Mouse (Mus musculus) intestine, postnatal 0 days (tissue): ENCODE data around the gene H2al1b. TPM values are rescaled to one million over a fixed set of nuclear protein-coding genes. Genes with fewer than 3 reads are reported as not detected.
"Not testable (repeated sequence)": the region's sequence is repeated elsewhere in the genome, so short reads cannot be mapped to it uniquely, and the experiment has no call there.

Source experiments
- ATAC-seq: fragments of 200-750 bp; cut with Nextera tagmentation; 2 replicates; pipeline ENCODE4 v1.8.0; 2017; ENCODE audit warnings: mild to moderate bottlenecking, moderate TSS enrichment, moderate library complexity
- H3K27ac ChIP-seq: fragments of 300-500 bp; sonication (generic); 2 replicates; pipeline ENCODE4 v1.5.1; 2014; ENCODE audit warnings: mild to moderate bottlenecking, low read depth, low read length, moderate library complexity
- H3K27me3 ChIP-seq: fragments of 300-500 bp; sonication (generic); replicated peaks from 2 replicates; pipeline ENCODE4 v1.6.1; 2014; ENCODE audit warnings: low read length, mixed read lengths; ENCODE audit not compliant: control insufficient read depth, insufficient read depth
- H3K36me3 ChIP-seq: fragments of 300-500 bp; sonication (generic); 2 replicates; pipeline ENCODE4 v1.6.1; 2014; ENCODE audit warnings: mild to moderate bottlenecking, moderate library complexity; ENCODE audit not compliant: control insufficient read depth, insufficient read depth
- H3K4me1 ChIP-seq: fragments of 300-500 bp; sonication (generic); replicated peaks from 2 replicates; pipeline ENCODE4 v1.6.1; 2014; ENCODE audit warnings: antibody characterized with exemption, low read length, mixed read lengths; ENCODE audit not compliant: control insufficient read depth, insufficient read depth
- H3K4me2 ChIP-seq: fragments of 300-500 bp; sonication (generic); replicated peaks from 2 replicates; pipeline ENCODE4 v1.6.1; 2014; ENCODE audit warnings: low read depth, mild to moderate bottlenecking, moderate library complexity
- H3K4me3 ChIP-seq: fragments of 300-500 bp; sonication (generic); 2 replicates; pipeline ENCODE4 v1.5.1; 2014; ENCODE audit warnings: low read depth, low read length
- H3K9ac ChIP-seq: fragments of 300-500 bp; sonication (generic); 2 replicates; pipeline ENCODE4 v1.6.1; 2014; ENCODE audit warnings: mild to moderate bottlenecking, low read depth, low read length
- H3K9me3 ChIP-seq: fragments of 300-500 bp; sonication (generic); 2 replicates; pipeline ENCODE4 v1.6.1; 2016; ENCODE audit warnings: mixed run types; ENCODE audit not compliant: control insufficient read depth
- CTCF ChIP-seq: sonication (generic); IDR thresholded peaks from 2 replicates; pipeline ENCODE4 v1.5.1; 2016; ENCODE audit warnings: low read depth, mild to moderate bottlenecking, control low read depth, antibody characterized with exemption, moderate library complexity
- WGBS: fragments of 180-500 bp; shearing (Covaris S2); extraction: QIAGEN DNeasy Blood & Tissue Kit; methylation state at CpG from one replicate; pipeline ENCODE4 v1.1.7; 2014; 5-methylcytosine and 5-hydroxymethylcytosine counted together
- polyA plus RNA-seq: library from polyadenylated mRNA; unstranded; fragments of >200 nt; fragmentation: Nextera tagmentation; extraction: Ambion mirVana; gene quantifications from 2 replicates; pipeline ENCODE4 v1.2.1, GENCODE M21; 2015

Gene H2al1b
- polyA plus RNA-seq: not detected in 2 replicates

DNA sequence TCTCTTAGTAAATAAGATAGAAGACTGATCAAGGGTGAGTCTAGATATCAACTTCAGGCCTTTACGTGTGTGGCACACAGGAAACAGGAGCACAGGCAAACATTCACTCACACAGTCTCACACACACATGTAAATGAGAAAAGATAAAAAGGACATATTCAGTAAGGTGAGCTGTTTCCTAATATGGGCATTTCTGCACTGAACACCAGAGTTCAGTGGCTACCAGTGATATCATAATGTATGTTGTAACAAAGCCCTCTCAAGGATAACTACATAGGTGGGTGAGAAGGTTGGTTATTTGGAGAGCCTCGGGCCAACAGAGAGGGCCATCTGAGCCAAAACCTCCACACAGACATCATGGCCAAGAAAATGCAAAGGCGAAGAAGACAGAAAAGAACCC, at the start of gene H2al1b:
Gene H2al1b (plus strand): TSS at position 301 of the 400 bp plus-strand sequence.
- H3K27ac ChIP-seq, ATAC-seq, H3K4me1 ChIP-seq, H3K9ac ChIP-seq, H3K4me3 ChIP-seq, H3K27me3 ChIP-seq, H3K9me3 ChIP-seq, H3K4me2 ChIP-seq, H3K36me3 ChIP-seq: not testable (repeated sequence)
- WGBS: 87% methylated on average over 1 of the region's 3 CpGs

DNA sequence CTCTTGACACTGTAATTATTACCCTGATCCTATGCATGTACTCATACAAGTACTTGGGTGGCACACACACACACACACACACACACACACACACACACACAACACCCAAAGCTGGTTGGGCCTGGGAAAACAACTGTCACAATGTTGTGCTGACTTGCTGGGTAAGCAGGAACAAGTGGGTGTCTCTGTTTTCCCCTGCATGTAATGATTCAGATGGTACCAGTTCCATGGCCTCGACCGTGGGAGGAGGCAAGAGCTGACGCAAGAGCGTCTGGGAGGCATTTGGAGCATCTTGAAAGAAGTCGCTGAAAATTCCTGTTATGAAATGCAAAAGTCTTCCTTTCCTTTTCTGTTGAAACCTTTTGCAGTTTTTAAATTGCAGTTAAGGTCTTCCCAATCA, 48.2 kb upstream of the H2al1b start:
- Histone ChIP-seq H3K27me3 (no peaks in the 10 kb centered on the region), H3K27ac (no peak overlapping the region), H3K4me2 (no peak overlapping the region), H3K36me3 (no peaks in the 10 kb centered on the region), H3K4me3 (no peak overlapping the region), H3K4me1 (no peaks in the 10 kb centered on the region), H3K9ac (no peak overlapping the region), H3K9me3 (no peaks in the 10 kb centered on the region)
- 64% methylated on average over 5 of the region's 5 CpGs for WGBS
- no peak for ATAC-seq
- TF ChIP-seq CTCF: no peak

DNA sequence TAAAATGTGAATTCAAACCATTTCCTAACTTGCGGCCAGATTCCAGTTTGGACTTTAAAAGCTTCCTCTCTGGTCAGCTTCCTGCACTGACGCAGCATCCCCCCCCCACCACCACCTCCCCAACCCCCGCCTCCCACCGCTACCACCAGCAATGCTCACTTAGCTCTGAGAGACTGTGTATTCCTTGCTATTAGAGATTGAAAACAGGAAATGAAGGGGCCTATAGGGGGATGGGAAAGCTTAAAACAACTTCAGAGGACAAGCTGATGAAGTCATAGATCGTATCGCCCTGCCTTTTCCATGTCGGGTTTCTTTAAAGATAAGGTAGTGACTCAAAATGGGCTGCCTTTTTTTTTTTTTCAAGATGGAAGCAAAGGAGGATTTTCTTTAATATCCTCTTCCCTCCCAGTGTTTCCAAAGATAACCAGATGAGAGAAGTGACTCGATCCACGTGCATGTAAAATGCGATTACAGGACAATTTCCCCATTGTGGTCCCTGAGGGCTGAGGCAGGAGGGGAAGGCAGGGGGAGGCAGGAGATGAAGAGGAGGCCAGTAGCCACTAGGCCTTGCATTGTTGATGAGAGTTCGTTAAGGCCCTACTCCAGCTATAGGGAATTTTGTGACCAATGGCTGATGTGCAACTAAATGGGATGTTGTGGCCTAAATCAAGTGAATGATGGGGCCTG, 47.6 kb upstream of the H2al1b start:
- no peak for ATAC-seq
- Histone ChIP-seq H3K27ac (no peak overlapping the region), H3K36me3 (no peaks in the 10 kb centered on the region), H3K9me3 (no peaks in the 10 kb centered on the region), H3K4me2 (no peak overlapping the region), H3K27me3 (no peaks in the 10 kb centered on the region), H3K4me1 (no peaks in the 10 kb centered on the region), H3K4me3 (no peak overlapping the region), H3K9ac (no peak overlapping the region)
- TF ChIP-seq CTCF: no peak
- 62% methylated on average over 11 of the region's 11 CpGs for WGBS

DNA sequence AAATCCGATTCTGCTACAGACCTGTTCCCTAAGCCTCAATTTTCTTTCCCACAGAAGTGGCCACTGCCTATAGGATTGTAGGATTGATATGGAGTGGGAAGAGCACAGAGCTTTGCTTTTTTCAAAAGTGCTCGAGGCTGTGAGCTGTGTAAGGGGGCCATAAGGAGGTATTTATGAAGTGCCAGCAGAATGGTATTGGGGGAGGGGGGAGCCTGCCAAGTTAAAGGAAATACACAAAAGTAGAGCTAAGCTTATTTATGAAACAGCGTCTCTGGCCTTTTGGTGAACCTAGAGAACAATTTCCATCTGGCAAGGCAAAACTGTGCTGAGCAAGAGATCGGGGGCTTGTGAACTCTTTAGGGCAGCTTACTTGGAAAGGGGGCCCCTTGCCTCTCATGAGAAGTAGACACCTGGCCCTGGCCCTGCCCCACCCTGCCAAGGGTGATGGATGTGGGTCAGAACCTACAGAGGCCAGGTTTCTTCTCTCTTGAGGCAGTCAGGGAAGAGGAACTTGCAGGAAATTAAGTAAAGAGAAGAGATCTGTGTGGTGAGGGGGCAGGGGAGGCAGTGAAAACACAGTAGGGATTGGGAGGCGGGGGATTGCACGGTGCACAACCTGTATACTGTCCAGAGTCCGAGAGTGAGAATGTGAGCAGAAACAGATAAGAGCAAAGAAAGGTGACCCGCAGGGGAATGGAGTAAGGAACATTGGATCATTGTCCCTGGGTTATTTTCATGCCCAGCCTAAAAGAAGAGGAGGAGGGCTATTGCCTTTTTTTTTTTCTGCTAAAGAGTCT, 46.5 kb upstream of the H2al1b start:
- Histone ChIP-seq H3K9ac (no peak overlapping the region), H3K9me3 (no peaks in the 10 kb centered on the region), H3K4me3 (no peak overlapping the region), H3K27me3 (no peaks in the 10 kb centered on the region), H3K36me3 (no peaks in the 10 kb centered on the region), H3K27ac (no peak overlapping the region), H3K4me2 (no peak overlapping the region), H3K4me1 (no peaks in the 10 kb centered on the region)
- no peak for ATAC-seq
- WGBS: 52% methylated on average over 8 of the region's 8 CpGs
- TF ChIP-seq CTCF: no peak

DNA sequence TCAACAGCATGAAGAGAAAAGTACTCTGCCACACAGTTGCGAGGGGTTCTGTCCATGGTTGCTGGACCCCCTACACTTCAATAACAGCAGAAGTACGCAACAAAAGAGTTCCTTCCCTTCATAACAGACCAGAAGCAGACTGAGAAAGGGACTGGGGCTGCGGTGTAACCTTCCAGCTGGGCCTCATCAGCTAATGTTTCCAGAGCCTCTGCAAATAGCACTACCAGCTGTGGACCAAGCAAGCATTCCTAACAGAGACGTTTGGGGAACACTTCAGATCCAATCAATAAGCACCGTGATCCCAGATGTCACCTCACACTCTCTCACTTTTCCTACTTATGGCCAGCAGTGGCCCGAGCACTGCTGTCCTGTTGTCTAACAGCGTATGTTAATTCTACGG, 37.3 kb upstream of the H2al1b start:
- H3K9me3 ChIP-seq: no peaks in the 10 kb centered on the region
- WGBS: 66% methylated on average over 8 of the region's 8 CpGs
- H3K4me1 ChIP-seq: no peaks in the 10 kb centered on the region
- H3K27ac ChIP-seq: no peak overlapping the region
- no peak overlapping the region for H3K4me2 ChIP-seq
- H3K27me3 ChIP-seq: no peaks in the 10 kb centered on the region
- no peak for TF ChIP-seq CTCF
- no peaks in the 10 kb centered on the region for H3K36me3 ChIP-seq
- H3K4me3 ChIP-seq: no peak overlapping the region
- no peak overlapping the region for H3K9ac ChIP-seq
- no peak for ATAC-seq

DNA sequence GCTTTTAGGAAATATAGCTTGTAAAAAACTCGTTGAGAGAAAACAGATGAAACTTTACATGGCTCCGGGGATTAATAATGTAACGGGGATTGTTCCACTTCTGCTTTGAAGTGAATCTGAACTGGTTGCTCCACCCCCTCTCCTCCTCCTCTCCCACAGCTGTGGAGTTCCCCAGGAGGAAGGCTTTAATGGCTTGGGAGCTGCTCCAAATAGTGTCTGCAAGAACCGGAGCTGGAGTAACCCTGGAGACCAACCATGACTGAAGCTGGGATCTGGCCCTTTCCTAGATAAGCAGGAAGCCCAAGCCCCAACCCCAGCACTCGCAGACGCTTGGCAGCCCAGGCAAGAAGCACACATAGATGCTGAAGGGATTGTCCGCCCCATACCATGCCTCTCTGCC, 34.4 kb upstream of the H2al1b start:
- Histone ChIP-seq H3K4me1 (no peaks in the 10 kb centered on the region), H3K27me3 (no peaks in the 10 kb centered on the region), H3K27ac (no peak overlapping the region), H3K9ac (no peak overlapping the region), H3K4me2 (no peak overlapping the region), H3K9me3 (no peaks in the 10 kb centered on the region), H3K4me3 (no peak overlapping the region), H3K36me3 (no peaks in the 10 kb centered on the region)
- WGBS: 65% methylated on average over 7 of the region's 7 CpGs
- TF ChIP-seq CTCF: no peak
- ATAC-seq: no peak
